Mouse (Mus musculus) stomach, embryonic 15.5 days (tissue): ENCODE measurements around the gene Elp5. TPM values are rescaled to one million over a fixed set of nuclear protein-coding genes. Genes with fewer than 3 reads are reported as not detected.

ENCODE experiments used
- ATAC-seq: fragments of 200-750 bp; cut with Nextera tagmentation; 2 replicates; pipeline ENCODE4 v1.8.0; 2017; ENCODE audit warnings: low read depth, moderate number of reproducible peaks, moderate TSS enrichment; ENCODE audit not compliant: insufficient read depth, low FRiP score
- H3K27ac ChIP-seq: fragments of 300-500 bp; sonication (generic); 2 replicates; pipeline ENCODE4 v1.5.1; 2015; ENCODE audit warnings: mild to moderate bottlenecking, inconsistent platforms
- H3K27me3 ChIP-seq: fragments of 300-500 bp; sonication (generic); replicated peaks from 2 replicates; pipeline ENCODE4 v1.6.1; 2015; ENCODE audit warnings: inconsistent platforms
- H3K36me3 ChIP-seq: fragments of 300-500 bp; sonication (generic); 2 replicates; pipeline ENCODE4 v1.6.1; 2015; ENCODE audit warnings: inconsistent platforms
- H3K4me1 ChIP-seq: fragments of 300-500 bp; sonication (generic); 2 replicates; pipeline ENCODE4 v1.6.1; 2015; ENCODE audit warnings: inconsistent platforms
- H3K4me2 ChIP-seq: fragments of 300-500 bp; sonication (generic); 2 replicates; pipeline ENCODE4 v1.6.1; 2015; ENCODE audit warnings: mild to moderate bottlenecking, inconsistent platforms
- H3K4me3 ChIP-seq: fragments of 300-500 bp; sonication (generic); replicated peaks from 2 replicates; pipeline ENCODE4 v1.5.1; 2015; ENCODE audit warnings: inconsistent platforms
- H3K9ac ChIP-seq: fragments of 300-500 bp; sonication (generic); 2 replicates; pipeline ENCODE4 v1.6.1; 2015; ENCODE audit warnings: inconsistent platforms
- H3K9me3 ChIP-seq: fragments of 300-500 bp; sonication (generic); 2 replicates; pipeline ENCODE4 v1.6.1; 2016; ENCODE audit warnings: inconsistent platforms
- WGBS: fragments of 180-500 bp; shearing (Covaris S2); methylation state at CpG from one replicate; pipeline ENCODE4 v1.1.7; 2015; 5-methylcytosine and 5-hydroxymethylcytosine counted together
- polyA plus RNA-seq: library from polyadenylated mRNA; unstranded; fragments of >200 nt; fragmentation: Nextera tagmentation; extraction: Ambion mirVana; gene quantifications from 2 replicates; pipeline ENCODE4 v1.2.1, GENCODE M21; 2015

Gene Elp5
- polyA plus RNA-seq, 1 experiment from 2014 or later: 92.9 TPM

DNA sequence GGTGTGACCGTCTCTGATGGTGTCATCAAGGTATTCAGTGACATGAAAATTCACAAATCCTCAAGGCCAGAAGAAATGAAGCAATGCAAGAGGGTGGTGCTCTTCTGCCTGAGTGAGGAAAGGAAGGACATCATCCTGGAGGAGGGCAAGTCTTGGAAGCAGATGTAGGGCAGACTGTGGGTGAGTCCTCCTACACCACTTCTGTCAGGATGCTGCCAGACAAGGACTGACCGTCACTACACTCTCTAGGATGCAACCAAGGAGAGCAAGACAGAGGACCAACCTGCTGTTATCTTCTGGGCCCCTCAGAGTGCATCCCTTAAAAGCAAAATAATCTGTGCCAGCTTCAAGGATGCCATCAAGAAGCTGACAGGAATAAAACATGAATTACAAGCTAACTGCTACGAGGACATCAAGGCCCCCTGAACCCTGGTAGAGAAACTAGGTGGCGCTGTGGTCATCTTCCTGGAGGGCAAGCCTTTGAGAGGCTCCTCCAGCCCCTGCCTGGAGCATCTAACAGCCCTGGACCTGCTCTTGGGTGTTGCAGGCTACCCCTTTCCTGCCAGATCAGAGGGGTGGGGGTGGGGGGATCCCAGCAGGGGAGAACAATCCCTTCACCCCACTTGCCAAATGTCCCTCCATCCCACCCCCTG is 31.4 kb downstream of the Elp5 start:
- H3K9me3 ChIP-seq: no peaks in the 10 kb centered on the region
- 41% methylated on average over 4 of the region's 4 CpGs for WGBS

DNA sequence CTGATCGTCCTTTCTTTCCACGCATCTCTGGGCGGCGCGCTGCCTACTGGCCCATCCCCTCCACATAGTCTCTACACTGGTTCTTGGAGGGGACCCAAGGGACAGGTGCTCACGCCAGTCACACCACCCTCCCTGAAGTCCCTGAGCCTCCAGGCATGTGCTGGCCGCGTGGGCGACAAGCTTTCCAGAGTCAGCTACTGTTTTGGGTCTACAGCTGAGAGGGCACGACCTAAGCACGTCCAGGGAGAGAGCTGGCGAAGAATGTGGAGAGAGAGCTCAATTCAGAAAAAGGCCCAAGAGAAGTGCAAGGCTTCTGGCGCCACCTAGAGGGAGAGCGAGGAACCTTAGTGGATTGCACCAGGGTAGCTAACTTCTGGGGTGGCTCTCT is 33.6 kb downstream of the Elp5 start:
- peaks cover 28% of the 10 kb centered on the region for H3K4me1 ChIP-seq
- H3K9ac ChIP-seq: 0 out of 2 replicates have a peak overlapping the region, but pooled peaks have one; percentile 22
- peak overlapping the region; percentile 77 for H3K27ac ChIP-seq
- peaks cover 4% of the 10 kb centered on the region; the same call in 1 of the 2 replicates for H3K36me3 ChIP-seq
- WGBS: 0% methylated on average over 14 of the region's 14 CpGs
- peak overlapping the region; percentile 58 for H3K4me3 ChIP-seq
- no peaks in the 10 kb centered on the region for H3K27me3 ChIP-seq
- peak overlapping the region; percentile 85 for H3K4me2 ChIP-seq
- peak; percentile 19; the same call in 1 of the 2 replicates for ATAC-seq
- no peaks in the 10 kb centered on the region for H3K9me3 ChIP-seq

More for the DNA sequence above, 31.4 kb downstream of the Elp5 start:
- Histone ChIP-seq H3K27me3 (no peaks in the 10 kb centered on the region), H3K9ac (no peak overlapping the region), H3K4me3 (no peak overlapping the region), H3K36me3 (no peaks in the 10 kb centered on the region), H3K4me1 (peaks cover 21% of the 10 kb centered on the region), H3K4me2 (no peak overlapping the region), H3K27ac (no peak overlapping the region)
- ATAC-seq: no peak

DNA sequence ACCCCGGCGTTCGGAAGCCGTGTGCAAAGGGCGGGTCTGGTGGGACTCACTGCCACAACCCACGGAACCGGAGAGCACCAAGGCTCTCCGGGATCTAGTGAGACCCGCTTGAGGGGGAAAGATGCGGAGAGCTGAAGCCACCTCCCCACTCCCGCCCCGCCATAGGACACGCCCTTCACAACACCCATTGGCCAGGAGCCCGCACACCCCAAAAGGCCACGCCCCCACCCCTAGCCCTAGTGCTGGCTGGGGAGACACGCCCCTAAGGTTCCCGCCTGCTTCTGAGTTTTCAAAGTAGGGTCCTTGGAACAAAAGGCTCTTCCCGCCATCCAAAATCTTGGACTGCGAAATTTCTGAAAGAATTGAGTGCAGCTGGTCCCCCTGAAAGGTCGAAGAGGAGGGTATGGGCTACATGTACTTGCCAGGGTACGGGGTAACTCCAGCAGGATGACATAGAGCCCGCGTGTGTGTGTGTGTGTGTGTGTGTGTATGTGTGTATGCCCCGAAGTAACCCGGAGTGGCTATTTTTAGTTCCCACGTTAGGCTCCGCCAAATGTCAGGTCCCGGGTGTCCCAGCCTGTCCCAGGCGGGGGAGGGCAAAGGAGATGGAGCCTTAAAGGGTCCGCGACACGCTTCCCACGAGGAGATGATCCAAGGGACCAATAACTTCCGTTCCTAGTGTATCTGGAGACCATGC is 34.1 kb downstream of the Elp5 start, which contains the start of gene Slc2a4:
Slc2a4 (minus strand) TSS at position 123 of the 697 bp plus-strand sequence.
- ATAC-seq: peak; percentile 91
- Histone ChIP-seq H3K4me1 (peaks cover 28% of the 10 kb centered on the region), H3K27me3 (no peaks in the 10 kb centered on the region), H3K9ac (peak within 1 kb of the TSS; percentile 37), H3K4me2 (peak within 1 kb of the TSS; percentile 85), H3K4me3 (peak within 1 kb of the TSS; percentile 58), H3K9me3 (no peaks in the 10 kb centered on the region), H3K27ac (peak within 1 kb of the TSS; percentile 90), H3K36me3 (peaks cover 4% of the 10 kb centered on the region; the same call in 1 of the 2 replicates)
- under 1% methylated on average over 34 of the region's 34 CpGs for WGBS

DNA sequence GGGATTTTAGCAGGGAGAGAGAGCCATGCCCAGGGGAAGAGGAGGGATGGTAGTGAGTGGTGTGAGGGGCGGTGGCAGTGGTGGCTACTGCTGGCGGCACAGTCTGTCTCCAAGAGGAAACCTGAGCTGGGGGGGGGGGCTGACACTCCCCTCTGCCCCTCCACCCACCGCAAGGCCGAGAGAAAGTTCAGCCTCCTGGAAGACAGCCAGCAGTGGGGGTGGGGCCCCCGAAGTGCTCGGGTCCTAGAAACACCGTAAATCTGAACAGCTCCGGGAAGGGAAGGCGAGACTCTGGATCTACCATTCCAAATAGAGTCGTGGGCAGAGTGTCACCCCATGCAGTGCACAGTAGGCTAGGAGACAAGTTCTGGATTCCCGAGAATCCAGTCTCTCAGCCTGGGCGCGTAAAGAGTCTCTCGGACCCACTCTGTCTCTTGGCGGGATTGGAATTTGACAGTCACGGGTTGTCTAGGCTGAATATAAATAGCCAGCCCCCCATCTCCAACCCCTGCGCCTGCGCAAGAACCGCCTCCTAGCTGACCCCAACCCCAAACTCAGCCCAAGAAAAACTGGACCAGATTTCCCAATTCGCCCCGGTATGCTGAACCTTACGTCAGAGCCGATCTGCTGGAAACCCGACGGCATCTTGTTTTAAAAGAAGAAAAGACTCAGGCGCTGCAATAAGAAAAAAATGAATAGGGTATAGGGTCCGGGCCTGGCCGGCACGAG is 34.8 kb downstream of the Elp5 start:
- Histone ChIP-seq H3K9me3 (no peaks in the 10 kb centered on the region), H3K27ac (peak overlapping the region; percentile 90), H3K4me1 (peaks cover 28% of the 10 kb centered on the region), H3K27me3 (no peaks in the 10 kb centered on the region), H3K4me3 (peak overlapping the region; percentile 58), H3K4me2 (peak overlapping the region; percentile 85), H3K9ac (peak overlapping the region; percentile 37), H3K36me3 (peaks cover 4% of the 10 kb centered on the region; the same call in 1 of the 2 replicates)
- WGBS: 5% methylated on average over 29 of the region's 29 CpGs
- ATAC-seq: peak; percentile 19; the same call in 1 of the 2 replicates

DNA sequence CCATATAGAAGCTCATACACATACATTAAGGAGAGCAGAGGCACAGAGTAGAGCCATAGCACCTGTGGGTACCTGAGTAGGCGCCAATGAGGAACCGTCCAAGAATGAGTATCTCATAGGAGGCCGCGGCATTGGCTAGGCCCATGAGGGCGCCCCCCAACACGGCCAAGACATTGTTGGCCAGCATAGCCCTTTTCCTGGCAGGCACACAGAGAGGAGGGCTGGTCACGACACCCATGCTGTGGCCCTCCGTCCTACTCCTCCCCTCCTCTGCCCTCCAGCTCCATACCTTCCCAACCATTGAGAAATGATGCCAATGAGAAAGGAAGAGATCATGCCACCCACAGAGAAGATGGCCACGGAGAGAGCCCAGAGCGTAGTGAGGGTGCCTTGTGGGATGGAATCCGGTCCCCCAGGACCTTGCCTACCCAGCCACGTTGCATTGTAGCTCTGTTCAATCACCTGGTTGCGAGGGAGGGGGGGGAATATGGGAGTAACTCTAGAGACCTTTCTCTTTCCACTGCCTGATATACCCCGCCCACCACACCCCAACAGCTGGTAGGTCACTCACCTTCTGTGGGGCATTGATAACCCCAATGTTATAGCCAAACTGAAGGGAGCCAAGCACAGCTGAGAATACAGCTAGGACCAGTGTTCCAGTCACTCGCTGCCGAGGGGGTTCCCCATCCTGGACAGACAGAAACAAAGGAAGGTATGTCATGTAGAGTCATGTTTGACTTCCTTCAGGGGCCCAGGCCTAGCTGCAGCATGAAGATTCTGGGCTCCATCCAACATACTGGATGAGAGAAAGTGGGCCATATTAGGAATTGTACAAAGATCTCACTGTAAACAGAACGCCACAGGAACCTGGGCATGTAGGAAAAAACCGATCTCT is 36.1 kb downstream of the Elp5 start:
- no peaks in the 10 kb centered on the region for H3K27me3 ChIP-seq
- ATAC-seq: peak; percentile 36; the same call in 1 of the 2 replicates
- H3K9me3 ChIP-seq: no peaks in the 10 kb centered on the region
- no peak overlapping the region for H3K9ac ChIP-seq
- peaks cover 28% of the 10 kb centered on the region for H3K4me1 ChIP-seq
- H3K4me3 ChIP-seq: peak overlapping the region; percentile 58
- H3K36me3 ChIP-seq: peaks cover 4% of the 10 kb centered on the region; the same call in 1 of the 2 replicates
- H3K27ac ChIP-seq: peak overlapping the region; percentile 90
- WGBS: 84% methylated on average over 18 of the region's 18 CpGs
- peak overlapping the region; percentile 85 for H3K4me2 ChIP-seq

DNA sequence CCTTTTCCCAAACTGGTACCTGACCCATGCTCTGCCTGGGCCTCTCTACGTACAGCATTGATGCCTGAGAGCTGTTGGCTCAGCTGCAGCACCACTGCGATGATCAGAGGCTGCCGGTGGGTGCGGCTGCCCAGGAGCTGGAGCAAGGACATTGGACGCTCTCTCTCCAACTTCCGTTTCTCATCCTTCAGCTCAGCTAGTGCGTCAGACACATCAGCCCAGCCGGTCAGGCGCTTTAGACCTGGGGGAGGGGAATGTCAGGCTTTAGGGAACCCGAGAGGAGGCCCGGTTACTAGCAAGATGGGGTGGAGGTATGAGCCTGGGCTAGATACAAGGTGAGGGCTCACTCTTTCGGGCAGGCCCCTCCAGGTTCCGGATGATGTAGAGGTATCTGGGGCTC is 37.1 kb downstream of the Elp5 start:
- Histone ChIP-seq H3K9me3 (no peaks in the 10 kb centered on the region), H3K4me2 (0 out of 2 replicates have a peak overlapping the region, but pooled peaks have one; percentile 8), H3K4me1 (peaks cover 28% of the 10 kb centered on the region), H3K36me3 (peaks cover 4% of the 10 kb centered on the region; the same call in 1 of the 2 replicates), H3K9ac (no peak overlapping the region), H3K27ac (no peak overlapping the region), H3K4me3 (no peak overlapping the region), H3K27me3 (no peaks in the 10 kb centered on the region)
- WGBS: 66% methylated on average over 13 of the region's 13 CpGs
- ATAC-seq: no peak

DNA sequence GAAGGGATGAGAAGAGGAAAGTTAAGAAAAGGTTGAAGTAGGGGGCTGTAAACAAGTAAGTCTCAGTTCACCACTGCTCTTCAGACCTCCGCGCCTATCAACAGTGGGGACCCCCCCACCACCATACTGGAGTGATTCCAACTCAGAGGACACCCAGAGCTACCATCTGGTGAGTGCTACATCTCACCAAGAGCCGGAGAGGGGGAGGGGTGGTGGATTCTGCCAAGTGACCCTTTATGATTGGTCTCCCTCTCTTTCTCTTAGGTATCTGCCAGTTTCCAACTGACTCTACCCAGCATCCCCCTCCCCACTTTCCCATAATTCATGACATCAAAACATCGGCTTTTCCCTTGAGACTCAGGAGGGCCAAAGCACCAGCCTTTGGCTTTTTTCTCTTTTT is 41.4 kb downstream of the Elp5 start:
- Histone ChIP-seq H3K27me3 (peaks cover 6% of the 10 kb centered on the region; the same call in 1 of the 2 replicates), H3K4me2 (no peak overlapping the region), H3K9ac (no peak overlapping the region), H3K36me3 (peaks cover 4% of the 10 kb centered on the region; the same call in 1 of the 2 replicates), H3K9me3 (no peaks in the 10 kb centered on the region), H3K4me1 (peaks cover 27% of the 10 kb centered on the region), H3K4me3 (no peak overlapping the region), H3K27ac (no peak overlapping the region)
- ATAC-seq: no peak
- 80% methylated on average over 4 of the region's 4 CpGs for WGBS

DNA sequence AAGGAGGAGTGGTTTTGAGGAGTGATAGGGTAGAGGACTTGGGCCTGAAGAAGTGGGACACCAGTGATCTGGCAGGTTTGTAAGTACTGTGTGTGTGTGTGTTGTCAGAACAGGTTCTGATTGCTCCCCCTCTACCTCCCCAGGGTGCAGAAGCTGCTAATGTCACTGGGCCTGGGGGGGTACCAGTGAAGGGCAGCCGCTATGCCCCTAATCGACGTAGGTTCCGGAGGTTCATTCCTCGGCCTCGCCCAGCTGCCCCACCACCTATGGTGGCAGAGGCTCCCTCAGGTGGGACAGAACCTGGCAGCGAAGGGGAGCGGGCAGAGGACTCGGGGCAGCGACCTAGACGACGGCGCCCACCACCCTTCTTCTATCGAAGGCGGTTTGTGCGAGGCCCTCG is 42.6 kb downstream of the Elp5 start:
- Histone ChIP-seq H3K9me3 (no peaks in the 10 kb centered on the region), H3K4me1 (peaks cover 31% of the 10 kb centered on the region), H3K36me3 (no peaks in the 10 kb centered on the region), H3K9ac (no peak overlapping the region), H3K4me2 (no peak overlapping the region), H3K4me3 (no peak overlapping the region), H3K27ac (no peak overlapping the region), H3K27me3 (peaks cover 9% of the 10 kb centered on the region; the same call in 1 of the 2 replicates)
- WGBS: 93% methylated on average over 17 of the region's 17 CpGs
- ATAC-seq: no peak

DNA sequence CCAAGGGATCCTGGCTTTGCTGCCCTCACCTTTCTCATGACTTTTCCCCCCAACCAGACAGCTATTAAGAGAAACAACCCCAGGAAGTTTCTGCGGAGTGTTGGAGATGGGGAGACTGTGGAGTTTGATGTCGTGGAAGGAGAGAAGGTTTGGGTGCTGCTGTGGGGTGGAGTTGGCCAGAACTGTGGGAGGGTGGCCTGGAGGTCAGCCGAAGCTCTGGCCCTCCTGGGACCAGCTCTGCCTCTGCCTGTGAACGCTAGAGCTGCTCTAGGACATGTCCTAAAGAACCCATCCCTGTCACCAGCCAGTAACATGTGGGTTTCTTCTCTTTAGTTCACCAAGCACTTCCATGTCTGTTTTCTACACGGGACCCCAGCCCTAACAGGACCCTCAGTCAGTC is 43.1 kb downstream of the Elp5 start:
- WGBS: 66% methylated on average over 5 of the region's 5 CpGs
- no peak for ATAC-seq
- Histone ChIP-seq H3K4me2 (no peak overlapping the region), H3K4me3 (no peak overlapping the region), H3K9ac (no peak overlapping the region), H3K27me3 (peaks cover 9% of the 10 kb centered on the region; the same call in 1 of the 2 replicates), H3K9me3 (no peaks in the 10 kb centered on the region), H3K36me3 (no peaks in the 10 kb centered on the region), H3K27ac (no peak overlapping the region), H3K4me1 (peaks cover 36% of the 10 kb centered on the region)

DNA sequence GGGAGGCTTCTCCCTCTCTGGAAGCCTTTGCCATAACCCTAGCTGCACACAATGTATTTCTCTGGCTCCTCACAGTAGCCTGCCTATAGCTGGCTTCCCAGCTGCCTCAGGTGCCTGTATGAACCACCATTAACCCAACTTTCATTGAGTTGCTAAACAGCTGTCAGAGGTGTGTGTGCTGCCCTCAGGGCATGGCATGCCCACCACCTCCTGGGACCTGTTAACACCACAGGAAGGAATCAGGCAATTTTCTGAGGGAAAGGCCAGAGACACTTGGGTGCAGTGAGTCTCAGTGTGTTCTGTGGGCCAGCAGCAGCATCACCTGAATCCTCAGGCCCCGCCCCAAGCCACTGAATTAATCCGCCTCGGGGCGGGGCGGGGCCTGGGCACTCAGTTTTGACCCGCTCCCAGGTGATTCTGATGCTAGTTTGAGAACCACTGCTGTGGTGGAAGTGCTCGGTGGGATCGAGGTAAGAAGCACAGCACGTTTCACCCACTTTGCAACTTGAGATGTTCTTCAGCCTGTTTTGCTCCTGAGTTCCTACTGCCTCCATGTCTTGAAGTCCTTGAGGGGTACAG is 43.8 kb downstream of the Elp5 start:
- peaks cover 39% of the 10 kb centered on the region for H3K4me1 ChIP-seq
- no peak overlapping the region for H3K9ac ChIP-seq
- no peaks in the 10 kb centered on the region for H3K9me3 ChIP-seq
- H3K27me3 ChIP-seq: peaks cover 9% of the 10 kb centered on the region; the same call in 1 of the 2 replicates
- no peaks in the 10 kb centered on the region for H3K36me3 ChIP-seq
- WGBS: 29% methylated on average over 9 of the region's 9 CpGs
- no peak overlapping the region for H3K4me2 ChIP-seq
- H3K27ac ChIP-seq: no peak overlapping the region
- no peak overlapping the region for H3K4me3 ChIP-seq
- ATAC-seq: no peak
